Mouse (Mus musculus) C2C12 (cell line): ENCODE measurements around the gene March6.

ENCODE experiments used
- CEBPB ChIP-seq: IDR thresholded peaks from one replicate; pipeline ENCODE4 v1.6.1; 2011; ENCODE audit warnings: low read depth, mild to moderate bottlenecking, control low read depth, moderate library complexity
- CTCF ChIP-seq: IDR thresholded peaks from one replicate; pipeline ENCODE4 v1.5.1; 2011; ENCODE audit not compliant: control insufficient read depth, insufficient read depth, insufficient read length
- MAX ChIP-seq: IDR thresholded peaks from one replicate; pipeline ENCODE4 v1.6.1; 2011; ENCODE audit warnings: mild to moderate bottlenecking, control low read depth
- MYOD1 ChIP-seq: IDR thresholded peaks from one replicate; pipeline ENCODE4 v1.6.1; 2011; ENCODE audit warnings: low read depth; ENCODE audit not compliant: control insufficient read depth, insufficient read length
- MYOG ChIP-seq: IDR thresholded peaks from one replicate; pipeline ENCODE4 v1.6.1; 2011; ENCODE audit not compliant: control insufficient read depth, insufficient read length; ENCODE audit errors: extremely low read depth
- USF1 ChIP-seq: IDR thresholded peaks from one replicate; pipeline ENCODE4 v1.6.1; 2011; ENCODE audit warnings: low read depth, mild to moderate bottlenecking, control low read depth, moderate library complexity

DNA sequence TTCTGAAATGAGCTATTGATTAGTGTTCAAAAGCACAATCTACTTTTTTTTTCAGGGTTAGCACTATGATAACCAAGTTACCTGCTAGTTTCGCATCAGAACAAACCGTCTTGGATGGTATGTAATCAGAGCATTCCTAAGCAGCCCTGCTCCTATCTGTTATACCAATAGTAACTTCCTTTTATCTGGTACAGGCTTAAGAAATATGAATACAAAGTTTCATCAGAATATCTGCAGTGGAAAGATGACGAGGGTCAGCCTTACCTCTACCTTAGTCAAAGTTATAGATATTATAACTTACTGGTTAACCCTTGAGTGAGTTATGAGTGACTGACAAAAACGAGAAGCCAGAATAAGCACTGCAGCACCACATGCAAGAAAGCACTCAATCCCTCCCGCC, 64.6 kb downstream of the March6 start:
- TF ChIP-seq MYOG: no peak
- TF ChIP-seq CTCF: no peak
- TF ChIP-seq MAX: no peak
- no peak for TF ChIP-seq MYOD1
- no peak for TF ChIP-seq CEBPB
- no peak for TF ChIP-seq USF1
